Mouse (Mus musculus): Measurements from ENCODE around the gene Gm6356. TPM values are rescaled to one million over a fixed set of nuclear protein-coding genes. Genes with fewer than 3 reads are reported as not detected.
"Not testable (repeated sequence)": the region's sequence is repeated elsewhere in the genome, so short reads cannot be mapped to it uniquely, and the experiment has no call there.

The Gm6356 gene
- not detected in 2 replicates for polyA plus RNA-seq (2016; fragmentation: Nextera tagmentation; extraction: Ambion mirVana)

DNA sequence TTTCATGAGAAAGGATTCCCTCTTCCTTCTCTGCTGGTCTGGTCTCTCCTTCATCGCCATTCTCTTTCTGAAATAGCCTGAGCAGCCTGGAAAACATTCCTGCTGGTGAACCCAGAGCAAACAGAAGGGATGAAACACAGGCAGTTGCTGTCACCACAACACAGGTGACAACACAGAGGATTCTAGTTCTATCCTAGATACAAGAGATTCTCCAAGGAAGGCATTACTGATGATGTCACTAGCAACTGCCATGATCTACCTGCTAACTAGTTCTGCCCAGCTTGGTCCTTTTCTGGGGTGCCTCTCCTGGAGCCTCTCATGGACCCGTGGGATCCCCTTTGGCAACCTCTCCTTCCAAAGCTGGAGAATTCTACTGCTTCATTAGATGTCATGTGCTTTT, at the start of gene Gm6356:
TSS of gene Gm6356 (minus strand) at position 101 of the 400 bp plus-strand sequence.
- H3K9me3 ChIP-seq (replicated peaks); H3K4me1 ChIP-seq; DNase-seq (ENCODE audit: low spot score); H3K36me3 ChIP-seq; H3K27ac ChIP-seq (replicated peaks); H3K27me3 ChIP-seq (ENCODE audit: low read depth, poor library complexity, severe bottlenecking); H3K4me3 ChIP-seq: not testable (repeated sequence)
- WGBS, result 54% methylated on average over 1 of the region's 2 CpGs

Other genes with a start within 250 kb of the Gm6356 start
- gene Gm3636, start 231.5 kb downstream of the Gm6356 start, polyA plus RNA-seq (2016; fragmentation: Nextera tagmentation; extraction: Ambion mirVana), result 3.8 and 4.5 TPM in 2 replicates
- not detected in 2 replicates for gene Gm8362, start 199.4 kb downstream of the Gm6356 start, polyA plus RNA-seq (2016; fragmentation: Nextera tagmentation; extraction: Ambion mirVana)
- gene Gm3642, start 133.5 kb downstream of the Gm6356 start, polyA plus RNA-seq (2016; fragmentation: Nextera tagmentation; extraction: Ambion mirVana), result not detected in 2 replicates
- 1.1 and 1.9 TPM in 2 replicates for gene Gm3667, start 83.9 kb downstream of the Gm6356 start, polyA plus RNA-seq (2016; fragmentation: Nextera tagmentation; extraction: Ambion mirVana)
- gene Gm10406, start 53.6 kb upstream of the Gm6356 start, polyA plus RNA-seq (2016; fragmentation: Nextera tagmentation; extraction: Ambion mirVana), result 0.98 and 1.4 TPM in 2 replicates
- gene Gm3685, start 71.2 kb upstream of the Gm6356 start, polyA plus RNA-seq (2016; fragmentation: Nextera tagmentation; extraction: Ambion mirVana), result not detected in 2 replicates
- 1.4 and 2.4 TPM in 2 replicates for gene Gm3696, start 126.8 kb upstream of the Gm6356 start, polyA plus RNA-seq (2016; fragmentation: Nextera tagmentation; extraction: Ambion mirVana)
- gene Gm6676, start 151.6 kb upstream of the Gm6356 start, polyA plus RNA-seq (2016; fragmentation: Nextera tagmentation; extraction: Ambion mirVana), result not detected in 2 replicates
- 4.0 and 4.1 TPM in 2 replicates for gene Gm3512, start 200.7 kb upstream of the Gm6356 start, polyA plus RNA-seq (2016; fragmentation: Nextera tagmentation; extraction: Ambion mirVana)
- gene Gm16434, start 220.7 kb upstream of the Gm6356 start, polyA plus RNA-seq (2016; fragmentation: Nextera tagmentation; extraction: Ambion mirVana), result not detected in 2 replicates